Mouse (Mus musculus): ENCODE results near the gene Arhgef12.

The Arhgef12 gene

GRCm38 (mm10) chr9:43078711-43079110 is 28.3 kb downstream of the Arhgef12 start:
- DNase-seq (ENCODE audit: low read depth, low spot score): no peak

GRCm38 (mm10) chr9:43076163-43076562 is 30.9 kb downstream of the Arhgef12 start:
- no peak for DNase-seq (ENCODE audit: low read depth, low spot score)

GRCm38 (mm10) chr9:43074611-43075010 is 32.4 kb downstream of the Arhgef12 start:
- no peak for DNase-seq (ENCODE audit: low read depth, low spot score)

- no peak for DNase-seq (ENCODE audit: low read depth, low spot score)
Measured at GRCm38 (mm10) chr9:43071741-43072140, 35.3 kb downstream of the Arhgef12 start.

- no peak for DNase-seq (ENCODE audit: low read depth, low spot score)
Measured at GRCm38 (mm10) chr9:43071176-43071575, 35.9 kb downstream of the Arhgef12 start.

- no peak for DNase-seq (ENCODE audit: low read depth, low spot score)
Measured at GRCm38 (mm10) chr9:43070566-43070965, 36.5 kb downstream of the Arhgef12 start.

GRCm38 (mm10) chr9:43070153-43070552 is 36.9 kb downstream of the Arhgef12 start:
- DNase-seq (ENCODE audit: low read depth, low spot score): no peak

- DNase-seq (ENCODE audit: low read depth, low spot score): no peak
Measured at GRCm38 (mm10) chr9:43067896-43068295, 39.1 kb downstream of the Arhgef12 start.

- no peak for DNase-seq (ENCODE audit: low read depth, low spot score)
Measured at GRCm38 (mm10) chr9:43065231-43065630, 41.8 kb downstream of the Arhgef12 start.

GRCm38 (mm10) chr9:43061545-43061944 is 45.5 kb downstream of the Arhgef12 start:
- DNase-seq (ENCODE audit: low read depth, low spot score): no peak

GRCm38 (mm10) chr9:43050391-43050790 is 56.6 kb downstream of the Arhgef12 start:
- DNase-seq (ENCODE audit: low read depth, low spot score): no peak

- DNase-seq (ENCODE audit: low read depth, low spot score): no peak
Measured at GRCm38 (mm10) chr9:43044481-43044880, 62.6 kb downstream of the Arhgef12 start.

- DNase-seq (ENCODE audit: low read depth, low spot score): no peak
Measured at GRCm38 (mm10) chr9:43038466-43038865, 68.6 kb downstream of the Arhgef12 start.

- no peak for DNase-seq (ENCODE audit: low read depth, low spot score)
Measured at GRCm38 (mm10) chr9:43035208-43035607, 71.8 kb downstream of the Arhgef12 start.

GRCm38 (mm10) chr9:43034273-43034672 is 72.8 kb downstream of the Arhgef12 start:
- DNase-seq (ENCODE audit: low read depth, low spot score): no peak

- DNase-seq (ENCODE audit: low read depth, low spot score): no peak
Measured at GRCm38 (mm10) chr9:43027757-43028156, 79.3 kb downstream of the Arhgef12 start.

- no peak for DNase-seq (ENCODE audit: low read depth, low spot score)
Measured at GRCm38 (mm10) chr9:43021515-43022251, 85.4 kb downstream of the Arhgef12 start.

GRCm38 (mm10) chr9:43019656-43020055 is 87.4 kb downstream of the Arhgef12 start:
- no peak for DNase-seq (ENCODE audit: low read depth, low spot score)

GRCm38 (mm10) chr9:43015786-43016185 is 91.3 kb downstream of the Arhgef12 start:
- no peak for DNase-seq (ENCODE audit: low read depth, low spot score)

- DNase-seq (ENCODE audit: low read depth, low spot score): no peak
Measured at GRCm38 (mm10) chr9:43015366-43015765, 91.7 kb downstream of the Arhgef12 start.

GRCm38 (mm10) chr9:43014886-43015285 is 92.2 kb downstream of the Arhgef12 start:
- no peak for DNase-seq (ENCODE audit: low read depth, low spot score)

- no peak for DNase-seq (ENCODE audit: low read depth, low spot score)
Measured at GRCm38 (mm10) chr9:43012541-43012940, 94.5 kb downstream of the Arhgef12 start.

- DNase-seq (ENCODE audit: low read depth, low spot score): no peak
Measured at GRCm38 (mm10) chr9:43011061-43011460, 96.0 kb downstream of the Arhgef12 start.

- DNase-seq (ENCODE audit: low read depth, low spot score): no peak
Measured at GRCm38 (mm10) chr9:43003881-43004280, 103.2 kb downstream of the Arhgef12 start.

All from retina, adult 2 months (tissue).